Mouse (Mus musculus): ENCODE measurements around the gene Scgb3a1.

Gene Scgb3a1

DNA sequence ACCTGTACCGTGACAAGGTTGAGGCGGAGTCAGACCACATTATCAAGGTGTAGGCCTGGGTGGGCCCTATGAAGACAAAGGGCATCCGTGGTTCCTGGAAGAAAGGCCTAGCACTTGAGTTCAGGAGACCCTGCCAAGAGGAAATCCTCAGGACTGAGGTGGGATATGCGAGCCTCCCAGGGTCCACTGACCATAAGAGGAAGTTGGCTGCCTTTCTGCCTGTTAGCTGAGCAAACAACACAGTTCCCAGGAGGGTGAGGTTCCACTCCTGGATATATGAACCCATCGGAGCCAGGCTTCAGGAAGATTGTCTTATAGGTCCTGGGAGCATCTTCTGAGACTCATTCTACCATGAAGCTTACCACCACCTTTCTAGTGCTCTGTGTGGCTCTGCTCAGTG, at the start of gene Scgb3a1:
Gene Scgb3a1 (plus strand): TSS at position 301 of the 400 bp plus-strand sequence.
- no peak for DNase-seq (ENCODE audit: low spot score)

DNA sequence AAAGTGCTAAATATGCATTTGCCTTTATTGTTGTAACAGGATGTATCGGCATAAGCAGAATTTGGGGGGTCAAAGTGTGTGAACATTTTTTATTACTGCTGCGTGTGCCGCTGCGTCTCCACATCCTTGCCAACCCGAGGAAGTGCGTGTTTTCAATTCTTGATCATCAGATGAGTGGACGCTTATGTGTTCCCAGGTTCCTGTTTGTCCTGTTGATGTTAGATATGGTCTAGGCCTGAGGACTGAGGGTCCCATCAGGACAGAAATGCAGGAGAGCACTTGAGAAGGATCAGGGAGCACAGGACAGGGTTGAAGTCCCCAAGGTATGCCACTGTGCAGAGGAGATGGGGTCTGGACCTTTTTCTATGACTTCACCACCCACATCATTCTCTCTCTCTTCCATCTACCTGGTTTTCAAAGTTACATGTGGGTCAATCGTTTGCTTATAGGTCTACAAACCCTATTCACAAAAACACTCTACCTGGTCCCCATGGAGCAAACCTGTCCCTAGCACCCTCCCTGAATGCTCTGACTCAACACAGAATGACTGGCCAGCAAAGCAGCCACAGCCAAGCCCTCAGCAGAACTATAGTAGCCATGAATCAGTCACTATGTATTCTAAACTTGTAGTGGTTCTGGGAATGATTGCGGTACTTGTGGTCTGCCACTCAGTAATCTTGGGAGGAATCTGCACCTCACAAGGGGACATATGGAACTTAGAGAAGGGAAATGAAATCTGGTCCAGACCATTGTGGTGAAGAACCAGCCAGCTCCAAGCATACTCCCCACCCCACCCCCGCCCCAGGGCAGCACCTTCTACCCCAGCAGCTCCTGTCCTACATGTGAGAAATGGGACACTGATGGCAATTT, 47.3 kb upstream of the Scgb3a1 start:
- DNase-seq (ENCODE audit: low spot score): no peak

DNA sequence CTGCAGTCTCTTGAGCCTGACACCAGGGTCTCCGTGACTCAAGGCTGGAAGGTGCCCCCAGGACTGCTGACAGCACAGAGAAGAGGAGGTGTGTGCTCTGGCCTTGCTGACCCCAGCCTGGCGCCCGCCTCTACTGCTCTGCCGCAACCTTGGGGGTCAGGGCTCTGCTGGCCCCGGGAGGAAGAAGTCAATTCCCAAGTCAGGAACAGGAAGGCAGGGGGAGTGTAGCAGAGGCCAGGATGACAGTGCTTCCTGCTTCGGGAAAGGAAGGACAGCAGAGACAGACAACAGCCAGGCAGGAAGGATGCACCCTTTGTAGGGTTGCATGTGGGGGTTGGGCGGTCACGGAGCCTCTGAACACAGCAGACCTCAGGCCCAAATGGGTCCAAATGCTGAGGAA, 44.9 kb upstream of the Scgb3a1 start:
- DNase-seq (ENCODE audit: low spot score): no peak

DNA sequence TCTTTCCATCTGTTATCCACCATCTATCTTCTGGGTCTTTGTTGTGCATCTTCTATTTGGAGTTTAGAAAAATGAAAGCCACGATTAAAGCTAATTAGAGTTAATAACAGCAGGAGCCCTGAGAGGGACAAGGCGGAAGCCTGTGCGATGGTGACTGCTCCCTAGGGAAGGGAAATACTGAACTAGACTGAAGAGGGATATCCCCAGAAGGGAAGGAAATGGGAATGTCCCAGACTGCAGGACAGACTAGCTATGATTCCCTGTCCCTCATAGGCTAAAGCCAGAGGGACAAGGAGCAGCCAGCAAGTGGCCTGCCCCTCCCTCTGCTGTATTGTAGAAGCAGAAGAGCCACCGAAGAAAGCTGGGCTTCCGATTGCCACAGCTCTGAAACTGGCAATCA, 41.5 kb upstream of the Scgb3a1 start:
- no peak for DNase-seq (ENCODE audit: low spot score)

DNA sequence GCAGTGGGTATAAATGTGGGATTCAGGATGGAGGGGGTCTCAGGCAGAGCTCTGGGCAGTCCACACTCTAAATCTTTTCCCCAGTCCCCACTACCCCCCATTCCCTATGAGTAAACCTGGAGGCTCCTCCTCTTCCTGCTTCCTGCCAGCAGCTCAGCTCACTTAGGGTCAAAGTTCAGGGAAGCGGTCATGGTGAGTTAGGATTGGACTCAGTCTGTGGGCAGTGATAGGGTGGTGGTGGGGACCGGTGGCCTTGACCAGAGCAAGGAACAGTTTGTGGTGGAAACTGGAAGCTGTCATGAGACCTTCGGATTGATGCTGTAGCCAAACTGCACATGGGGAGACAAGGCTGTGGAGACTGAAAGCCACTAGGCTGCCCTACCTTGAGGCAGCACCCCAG, 39.3 kb upstream of the Scgb3a1 start:
- DNase-seq (ENCODE audit: low spot score): no peak

DNA sequence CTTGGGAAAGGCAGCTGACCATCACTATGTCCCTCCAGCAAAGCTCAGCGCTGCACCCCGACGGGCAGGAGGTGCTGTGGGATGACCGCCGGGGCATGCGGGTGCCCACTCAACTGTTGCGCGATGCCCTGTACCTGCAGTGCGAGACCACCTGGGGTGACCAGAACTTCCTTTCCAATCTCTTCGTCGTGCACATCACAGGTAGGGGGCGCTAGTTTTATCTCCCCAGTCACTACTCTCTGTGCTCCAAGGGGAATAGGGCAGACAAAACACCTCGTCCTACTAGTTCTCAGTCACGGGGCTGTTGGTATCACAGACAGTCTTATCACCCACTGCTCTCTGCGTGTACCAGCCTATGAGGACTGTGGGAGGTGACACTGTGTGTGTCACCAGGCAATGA, 37.5 kb upstream of the Scgb3a1 start:
- no peak for DNase-seq (ENCODE audit: low spot score)

DNA sequence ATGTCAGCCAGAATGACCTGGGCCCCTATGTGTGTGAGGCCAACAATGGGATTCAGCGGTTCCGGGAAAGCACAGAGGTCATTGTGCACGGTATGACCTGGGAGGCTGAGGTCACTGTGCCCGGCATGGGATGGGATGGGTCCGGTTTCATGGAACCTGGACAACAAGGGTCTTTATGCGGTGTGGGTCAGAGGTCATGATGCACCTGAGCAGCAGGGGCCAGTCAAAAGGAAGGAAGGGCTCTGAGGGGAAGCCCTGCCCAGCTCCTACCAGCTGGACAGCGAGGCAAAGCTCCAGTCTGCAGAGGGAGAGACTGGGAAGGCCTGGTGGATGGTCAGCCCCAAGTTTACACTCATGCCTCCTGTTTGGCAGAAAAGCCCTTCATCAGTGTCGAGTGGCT, 36.7 kb upstream of the Scgb3a1 start:
- no peak for DNase-seq (ENCODE audit: low spot score)

DNA sequence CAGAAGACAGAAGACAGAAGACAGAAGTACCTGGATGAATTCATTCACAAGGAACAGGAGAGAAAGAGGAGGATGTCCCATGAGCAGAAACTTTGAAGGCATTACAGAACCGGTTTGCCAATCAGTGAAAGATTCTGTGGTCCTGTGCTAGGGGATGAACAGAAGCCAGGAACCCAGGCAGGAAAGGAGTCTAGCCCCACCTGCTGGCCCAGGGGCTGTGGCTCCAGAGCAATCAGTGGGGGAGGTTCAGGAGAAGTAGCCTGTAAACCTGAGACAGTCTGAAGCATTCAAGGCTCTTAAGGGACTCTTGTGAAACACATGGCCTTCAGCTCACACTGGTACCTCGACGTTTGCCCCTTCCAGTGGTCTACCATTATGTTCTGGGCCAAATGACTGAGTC, 32.3 kb upstream of the Scgb3a1 start:
- DNase-seq (ENCODE audit: low spot score): no peak

DNA sequence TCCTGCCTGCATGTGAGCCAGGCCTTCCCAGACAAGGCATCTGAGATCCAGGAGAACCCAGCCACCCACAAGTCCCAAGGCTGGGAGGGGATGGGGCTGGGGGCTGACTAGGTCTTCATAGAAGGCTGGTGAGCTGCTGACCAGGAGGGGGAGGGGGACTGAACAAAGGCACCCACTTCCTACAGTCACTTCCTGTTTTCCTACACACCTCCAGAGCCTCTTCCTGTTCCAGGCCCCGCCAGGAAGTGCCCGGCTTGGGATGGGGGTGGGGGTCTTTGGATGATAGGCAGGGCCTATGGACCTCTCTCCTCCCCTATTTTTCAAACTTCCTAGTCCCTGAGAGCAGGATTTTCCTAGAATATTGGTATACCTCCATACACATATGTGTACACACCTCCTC, 31.2 kb upstream of the Scgb3a1 start:
- DNase-seq (ENCODE audit: low spot score): no peak

DNA sequence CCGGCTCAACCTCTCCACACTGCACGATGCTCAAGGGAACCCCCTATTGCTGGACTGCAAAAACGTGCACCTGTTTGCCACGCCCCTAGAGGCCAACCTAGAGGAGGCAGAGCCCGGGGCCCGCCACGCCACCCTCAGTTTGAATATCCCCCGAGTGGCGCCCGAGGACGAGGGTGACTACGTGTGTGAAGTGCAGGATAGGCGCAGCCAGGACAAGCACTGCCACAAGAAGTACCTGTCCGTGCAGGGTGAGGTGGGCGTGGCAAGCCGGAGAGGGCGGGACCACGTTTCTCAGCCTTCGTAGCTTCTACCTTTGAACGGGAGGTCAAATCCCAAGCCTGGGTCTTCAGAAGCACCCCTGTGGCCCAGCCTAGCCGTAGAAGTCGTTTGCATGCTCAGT, 29.3 kb upstream of the Scgb3a1 start:
- DNase-seq (ENCODE audit: low spot score): no peak

DNA sequence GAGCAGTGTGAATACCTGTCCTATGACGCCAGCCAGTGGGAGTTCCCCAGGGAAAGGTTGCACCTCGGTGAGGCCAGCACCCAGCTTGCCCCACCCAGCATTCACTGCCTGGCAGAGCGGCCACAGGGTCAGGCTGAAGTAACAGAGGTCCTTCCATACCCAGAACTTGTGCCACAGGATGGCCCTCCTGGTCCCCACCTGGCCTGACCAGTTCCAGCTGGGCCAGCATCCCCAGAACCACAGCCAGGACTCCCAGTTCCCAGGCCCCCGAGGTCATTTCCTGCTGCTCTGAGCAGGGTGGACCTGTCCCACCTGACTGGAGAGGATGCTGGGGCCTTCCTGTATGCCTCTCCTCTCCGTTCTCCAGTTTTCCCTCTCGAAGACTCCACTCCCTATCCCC, 27.7 kb upstream of the Scgb3a1 start:
- DNase-seq (ENCODE audit: low spot score): no peak

DNA sequence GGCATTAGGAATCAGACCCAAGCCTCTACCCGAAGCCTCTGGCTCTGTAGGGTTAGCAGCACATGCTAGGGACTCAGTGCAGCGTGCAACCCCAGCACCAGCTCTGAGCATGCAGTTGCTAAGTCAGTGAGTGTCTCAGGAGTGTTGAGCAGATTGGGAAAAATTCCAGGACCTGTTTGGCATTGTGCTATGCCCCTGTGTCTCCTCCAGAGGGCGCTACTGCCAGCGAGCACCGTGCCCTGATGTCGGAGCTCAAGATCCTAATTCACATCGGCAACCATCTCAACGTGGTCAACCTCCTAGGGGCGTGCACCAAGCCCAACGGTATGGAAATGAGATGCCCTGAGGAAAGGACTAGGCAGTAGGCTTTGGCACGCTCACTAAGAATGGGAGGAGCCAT, 27.0 kb upstream of the Scgb3a1 start:
- DNase-seq (ENCODE audit: low spot score): peak; percentile 55

DNA sequence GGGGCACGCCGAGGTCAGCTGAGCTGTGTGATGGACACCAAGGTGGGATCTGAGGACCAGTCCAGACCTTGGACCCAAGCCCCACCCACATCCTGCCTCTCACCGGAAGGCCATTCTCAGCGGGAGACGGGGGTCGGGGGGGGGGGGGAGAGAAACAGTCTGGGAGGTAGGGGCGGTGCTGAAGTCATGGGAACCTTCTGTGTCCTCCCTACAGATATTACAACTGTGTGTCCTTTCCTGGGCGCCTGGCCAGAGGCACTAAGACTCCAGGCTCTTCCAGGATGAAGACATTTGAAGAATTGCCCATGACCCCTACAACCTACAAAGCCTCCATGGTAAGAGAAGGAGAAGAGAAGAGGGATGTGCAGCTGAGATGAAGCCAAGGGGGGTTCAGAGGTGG, 17.7 kb upstream of the Scgb3a1 start:
- no peak for DNase-seq (ENCODE audit: low spot score)

DNA sequence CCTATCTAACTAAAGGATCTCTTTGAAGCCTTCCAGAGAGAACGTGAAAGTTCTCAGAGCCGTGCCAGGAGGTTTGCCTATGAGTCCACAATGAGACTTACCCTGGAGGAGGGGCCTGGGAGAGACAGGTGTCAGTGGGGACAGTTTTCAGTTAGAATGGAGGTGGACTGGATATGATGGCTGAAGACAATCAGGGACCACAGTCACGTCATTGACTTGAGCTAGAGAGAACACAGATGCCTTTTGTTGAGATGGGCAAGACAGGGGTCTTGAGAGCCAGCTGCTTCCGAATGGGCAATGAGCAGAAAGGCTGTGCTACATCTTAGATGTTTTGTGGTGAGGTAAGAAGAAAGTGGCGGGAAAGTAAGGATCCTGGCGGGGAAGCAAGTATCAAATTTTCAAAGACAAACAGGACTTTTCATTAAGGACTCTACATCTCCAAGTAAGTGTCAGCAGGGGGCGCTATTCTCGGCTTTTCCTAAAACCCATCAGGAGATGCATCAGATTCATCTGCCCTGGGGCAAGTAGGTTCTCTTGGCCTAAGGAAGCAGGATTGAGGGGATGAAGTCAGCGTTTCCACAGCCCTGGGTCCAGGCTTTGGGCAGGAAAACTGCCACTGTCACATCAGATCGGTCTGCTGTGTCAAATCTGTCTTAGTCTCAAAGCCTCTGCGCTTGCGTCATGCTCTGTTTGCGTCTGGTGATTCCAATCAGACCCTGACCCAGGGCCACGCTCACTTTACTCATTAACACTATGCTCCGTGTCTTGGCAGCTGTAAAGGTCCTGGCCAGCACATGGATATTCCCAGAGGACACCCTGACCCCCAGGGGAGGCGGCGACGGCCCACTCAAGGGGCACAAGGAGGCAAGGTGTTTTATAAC, 13.1 kb upstream of the Scgb3a1 start:
- DNase-seq (ENCODE audit: low spot score): peak; percentile 80

DNA sequence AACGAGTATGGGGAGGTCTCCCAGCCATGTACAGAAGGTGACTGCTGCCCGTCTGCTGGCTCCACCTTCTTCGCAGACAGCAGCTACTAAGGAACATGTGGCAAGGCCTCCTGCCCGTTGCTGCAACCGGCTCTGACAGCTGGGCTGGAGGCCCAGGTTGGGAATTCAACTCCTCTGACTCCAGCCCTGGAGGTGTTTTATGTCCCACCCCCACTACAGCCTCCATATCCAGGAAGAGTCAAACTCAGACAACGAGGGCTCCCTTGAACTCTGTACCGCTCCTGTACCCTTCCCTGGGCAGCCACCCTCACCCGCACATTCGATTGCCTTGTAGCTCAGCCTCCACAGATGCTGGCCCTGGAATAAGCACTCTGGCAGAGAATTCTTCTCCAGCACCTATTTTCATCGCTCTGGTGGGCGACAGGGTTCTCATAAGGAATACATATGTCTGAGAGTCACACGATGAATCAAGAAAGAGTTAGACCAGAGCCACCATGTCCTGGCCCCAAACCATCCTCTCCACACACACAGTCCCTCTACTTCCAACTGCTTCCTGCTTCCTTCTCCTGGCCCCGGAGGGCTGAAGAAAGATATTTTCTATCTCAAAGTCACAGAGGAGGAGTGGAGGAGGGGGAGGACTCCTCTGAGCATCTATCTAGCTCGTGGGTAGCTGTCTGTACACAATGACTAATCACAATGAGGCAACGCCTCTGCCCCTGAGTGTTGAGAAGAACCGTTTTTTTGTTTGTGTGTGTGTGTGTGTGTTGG, 12.2 kb upstream of the Scgb3a1 start:
- DNase-seq (ENCODE audit: low spot score): no peak

DNA sequence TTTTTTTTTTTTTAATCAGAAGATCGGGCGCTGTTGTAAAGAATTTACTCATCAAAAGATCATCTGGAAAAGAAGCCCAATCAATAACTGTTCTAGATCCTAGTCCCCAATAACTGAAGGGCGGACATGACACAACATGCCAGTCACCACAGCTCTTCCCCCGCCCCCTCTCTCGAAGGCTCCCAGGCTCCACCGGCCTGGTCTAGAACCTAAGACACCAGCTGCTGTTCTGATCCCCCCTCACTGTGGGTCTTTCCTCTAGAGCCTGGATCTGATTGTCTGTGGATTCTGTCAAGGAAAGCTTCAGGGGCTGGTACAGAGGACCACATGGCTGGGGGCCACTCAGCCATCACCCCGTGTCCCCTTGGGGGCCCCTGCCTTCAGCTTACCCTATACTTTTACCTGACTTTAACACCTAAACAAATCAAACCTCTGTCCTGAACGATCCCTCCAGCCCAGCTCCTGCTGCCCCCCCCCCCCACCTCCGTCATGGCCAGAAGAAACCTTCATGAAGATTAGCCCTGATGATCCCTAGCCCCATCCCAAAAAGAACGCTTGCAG, 11.6 kb upstream of the Scgb3a1 start:
- no peak for DNase-seq (ENCODE audit: low spot score)

DNA sequence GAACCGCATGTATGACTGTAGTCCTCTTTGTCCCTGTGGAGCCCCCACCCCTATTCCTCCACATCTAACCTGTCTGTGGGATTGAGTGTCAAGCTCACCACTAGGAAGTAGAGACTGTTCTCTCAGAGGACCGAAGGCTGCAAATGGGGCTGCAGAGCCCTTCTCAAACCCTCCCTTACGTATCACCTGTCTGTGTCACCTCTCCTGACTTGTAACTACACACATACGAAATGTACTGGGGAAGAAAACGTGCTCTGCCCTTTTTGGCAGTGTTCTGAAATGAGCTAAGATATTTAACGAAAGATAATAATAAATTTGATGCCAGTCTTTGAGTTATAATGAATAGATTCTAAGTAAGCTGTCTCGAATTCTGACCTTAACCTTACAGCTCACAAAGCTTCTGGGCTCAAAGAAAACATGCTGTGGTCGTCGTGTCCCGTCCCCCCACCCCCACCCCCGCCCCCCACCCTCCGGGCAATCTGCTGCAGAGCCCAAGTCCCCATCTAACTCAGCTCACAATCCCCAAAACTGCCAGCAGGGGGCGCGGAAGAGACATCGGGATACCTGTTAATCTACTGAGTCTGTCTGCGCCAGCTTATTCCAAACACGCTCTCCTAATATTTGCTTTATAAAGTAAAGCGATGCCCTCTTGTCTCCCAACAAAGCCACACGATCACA, 10.9 kb upstream of the Scgb3a1 start:
- DNase-seq (ENCODE audit: low spot score): peak; percentile 94

DNA sequence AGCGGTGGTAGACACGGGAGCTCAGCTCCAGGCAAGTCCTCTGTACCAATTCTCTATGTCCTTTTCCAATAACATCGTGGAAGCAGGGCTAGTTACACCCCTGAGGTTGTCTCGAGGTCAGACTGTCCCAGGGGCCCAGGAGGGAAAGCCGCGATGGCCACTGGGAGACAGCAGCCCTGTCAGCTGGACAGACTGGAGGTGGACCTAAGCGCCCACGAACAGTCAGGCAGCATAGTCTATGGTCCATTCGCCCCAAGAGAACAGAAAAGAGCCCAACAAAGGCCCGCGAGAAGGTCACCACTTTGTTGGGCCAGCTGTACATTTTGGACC, 10.4 kb upstream of the Scgb3a1 start:
- no peak for DNase-seq (ENCODE audit: low spot score)

DNA sequence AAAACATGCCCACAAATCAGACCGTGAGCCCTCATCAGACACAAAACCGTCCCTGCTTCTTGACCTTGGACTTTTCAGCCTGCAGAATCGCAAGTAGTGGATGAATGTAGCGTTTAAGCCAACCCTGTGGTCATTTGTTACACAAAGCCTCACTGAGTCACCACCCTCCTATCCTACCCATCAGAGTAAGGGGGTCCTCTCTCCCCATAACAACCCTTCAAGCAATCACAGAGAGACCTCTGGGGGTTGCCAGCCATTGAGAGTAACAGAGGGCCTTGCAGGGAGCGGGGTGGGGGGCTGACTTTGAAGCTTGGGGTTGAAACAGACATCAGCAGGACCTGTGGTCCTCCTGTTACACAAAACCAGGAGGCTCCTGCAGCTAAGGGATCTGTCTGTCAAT, 8.8 kb upstream of the Scgb3a1 start:
- no peak for DNase-seq (ENCODE audit: low spot score)

DNA sequence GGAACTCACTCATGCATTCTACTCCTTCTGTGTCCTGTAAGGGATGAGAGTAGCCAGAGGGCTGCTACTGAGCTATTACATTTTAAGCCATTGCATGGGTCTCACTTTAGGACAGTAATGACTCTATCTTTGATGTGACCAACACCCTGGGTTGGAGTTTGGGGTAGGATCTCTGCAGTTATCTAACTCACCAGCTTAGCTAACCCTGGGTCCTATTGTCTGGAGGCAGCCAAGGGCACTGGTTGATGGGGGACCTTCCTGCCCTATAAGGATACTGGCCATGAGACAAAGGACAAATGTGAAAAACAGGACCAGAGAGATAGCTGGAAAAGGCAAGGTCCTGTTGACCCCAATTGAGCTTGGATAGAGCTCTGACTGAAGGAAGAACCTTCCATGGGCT, 7.9 kb upstream of the Scgb3a1 start:
- no peak for DNase-seq (ENCODE audit: low spot score)

DNA sequence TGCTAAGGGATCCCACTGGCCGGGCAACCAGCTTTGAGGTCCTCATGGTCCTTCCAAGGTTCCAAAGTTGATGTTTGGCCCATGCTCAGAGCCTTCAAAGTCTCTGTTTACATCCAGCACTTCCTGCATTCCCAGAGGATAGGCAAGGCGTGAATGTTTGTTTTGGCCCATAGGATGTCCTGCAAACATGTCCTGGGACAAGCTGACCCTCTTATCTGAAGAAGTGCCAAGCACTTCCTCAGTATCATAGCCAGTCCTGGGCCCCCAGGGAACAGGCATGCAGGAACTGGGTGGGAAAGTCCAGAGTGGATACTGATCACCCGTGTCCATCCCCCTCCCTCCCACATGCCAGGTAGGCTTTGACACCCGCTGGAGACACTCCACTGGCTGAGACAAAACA, 5.3 kb upstream of the Scgb3a1 start:
- DNase-seq (ENCODE audit: low spot score): no peak
